Mouse (Mus musculus) midbrain, embryonic 11.5 days (tissue): ENCODE data around the gene Procr. TPM values are rescaled to one million over a fixed set of nuclear protein-coding genes. Genes with fewer than 3 reads are reported as not detected.

Experiments
- ATAC-seq: fragments of 200-750 bp; cut with Nextera tagmentation; 2 replicates; pipeline ENCODE4 v1.8.0; 2017; ENCODE audit warnings: moderate TSS enrichment, moderate library complexity; ENCODE audit not compliant: low FRiP score
- DNase-seq: peaks from one replicate; pipeline ENCODE4 v3.0.0; 2015; ENCODE audit warnings: low spot score; ENCODE audit errors: missing footprints
- H3K27ac ChIP-seq: fragments of 300-500 bp; sonication (generic); 2 replicates; pipeline ENCODE4 v1.5.1; 2014; ENCODE audit warnings: low read depth, low read length
- H3K27me3 ChIP-seq: fragments of 300-500 bp; sonication (generic); 2 replicates; pipeline ENCODE4 v1.6.1; 2014; ENCODE audit warnings: mild to moderate bottlenecking, low read length, moderate library complexity, mixed read lengths; ENCODE audit not compliant: control insufficient read depth, insufficient read depth
- H3K36me3 ChIP-seq: fragments of 300-500 bp; sonication (generic); 2 replicates; pipeline ENCODE4 v1.6.1; 2014; ENCODE audit warnings: mild to moderate bottlenecking, low read length, moderate library complexity, mixed read lengths; ENCODE audit not compliant: control insufficient read depth, insufficient read depth
- H3K4me1 ChIP-seq: fragments of 300-500 bp; sonication (generic); 2 replicates; pipeline ENCODE4 v1.6.1; 2014; ENCODE audit warnings: low read length; ENCODE audit not compliant: control insufficient read depth, insufficient read depth
- H3K4me2 ChIP-seq: fragments of 300-500 bp; sonication (generic); 2 replicates; pipeline ENCODE4 v1.6.1; 2014; ENCODE audit warnings: mild to moderate bottlenecking, moderate library complexity
- H3K4me3 ChIP-seq: fragments of 300-500 bp; sonication (generic); 2 replicates; pipeline ENCODE4 v1.5.1; 2014; ENCODE audit warnings: low read depth, low read length
- H3K9ac ChIP-seq: fragments of 300-500 bp; sonication (generic); 2 replicates; pipeline ENCODE4 v1.6.1; 2014; ENCODE audit warnings: low read length
- H3K9me3 ChIP-seq: fragments of 300-500 bp; sonication (generic); 2 replicates; pipeline ENCODE4 v1.6.1; 2016; ENCODE audit warnings: low read length; ENCODE audit not compliant: control insufficient read depth
- WGBS: fragments of 180-500 bp; shearing (Covaris S2); extraction: QIAGEN DNeasy Blood & Tissue Kit; methylation state at CpG from one replicate; pipeline ENCODE4 v1.1.7; 2014; 5-methylcytosine and 5-hydroxymethylcytosine counted together
- polyA plus RNA-seq: library from polyadenylated mRNA; unstranded; fragments of >200 nt; fragmentation: Nextera tagmentation; extraction: Ambion mirVana; gene quantifications from 2 replicates; pipeline ENCODE4 v1.2.1, GENCODE M21; 2014

Procr gene
- polyA plus RNA-seq, 1 experiment from 2014 or later: 3.2 TPM

- no peak overlapping the region for H3K4me3 ChIP-seq
- H3K4me2 ChIP-seq: no peak overlapping the region
- no peak overlapping the region for H3K9ac ChIP-seq
- no peak overlapping the region for H3K27ac ChIP-seq
- ATAC-seq (no peak), DNase-seq (no peak)
- WGBS: 85% methylated on average over 6 of the region's 6 CpGs
- no peaks in the 10 kb centered on the region for H3K27me3 ChIP-seq
- no peaks in the 10 kb centered on the region for H3K4me1 ChIP-seq
- H3K9me3 ChIP-seq: no peaks in the 10 kb centered on the region
- no peaks in the 10 kb centered on the region for H3K36me3 ChIP-seq
Observed at GRCm38 (mm10) chr2:155784534-155784933, 33.6 kb downstream of the Procr start.

- WGBS: 75% methylated on average over 5 of the region's 5 CpGs
- no peak overlapping the region for H3K4me3 ChIP-seq
- no peaks in the 10 kb centered on the region for H3K36me3 ChIP-seq
- no peaks in the 10 kb centered on the region for H3K9me3 ChIP-seq
- no peak overlapping the region for H3K27ac ChIP-seq
- ATAC-seq (no peak), DNase-seq (no peak)
- no peak overlapping the region for H3K9ac ChIP-seq
- H3K4me2 ChIP-seq: no peak overlapping the region
- no peaks in the 10 kb centered on the region for H3K4me1 ChIP-seq
- no peaks in the 10 kb centered on the region for H3K27me3 ChIP-seq
Observed at GRCm38 (mm10) chr2:155786905-155787304, 36.0 kb downstream of the Procr start.

- Histone ChIP-seq H3K27ac (no peak overlapping the region), H3K9me3 (no peaks in the 10 kb centered on the region), H3K27me3 (no peaks in the 10 kb centered on the region), H3K4me3 (no peak overlapping the region), H3K9ac (no peak overlapping the region), H3K36me3 (no peaks in the 10 kb centered on the region), H3K4me1 (peaks cover 2% of the 10 kb centered on the region; the same call in 1 of the 2 replicates), H3K4me2 (no peak overlapping the region)
- no peak for ATAC-seq
- 82% methylated on average over 18 of the region's 18 CpGs for WGBS
- no peak for DNase-seq
Observed at GRCm38 (mm10) chr2:155787949-155788931, 37.3 kb downstream of the Procr start.

GRCm38 (mm10) chr2:155792899-155793298, 42.0 kb downstream of the Procr start:
- 0 out of 2 replicates have a peak overlapping the region, but pooled peaks have one; percentile 12 for H3K9ac ChIP-seq
- no peaks in the 10 kb centered on the region for H3K36me3 ChIP-seq
- DNase-seq (no peak), ATAC-seq (no peak)
- no peak overlapping the region for H3K4me2 ChIP-seq
- H3K27me3 ChIP-seq: no peaks in the 10 kb centered on the region
- H3K4me3 ChIP-seq: no peak overlapping the region
- WGBS: 31% methylated on average over 12 of the region's 12 CpGs
- no peaks in the 10 kb centered on the region for H3K9me3 ChIP-seq
- H3K4me1 ChIP-seq: peaks cover 2% of the 10 kb centered on the region; the same call in 1 of the 2 replicates
- H3K27ac ChIP-seq: no peak overlapping the region

GRCm38 (mm10) chr2:155794674-155795445, 43.9 kb downstream of the Procr start:
- no peaks in the 10 kb centered on the region for H3K27me3 ChIP-seq
- H3K4me2 ChIP-seq: no peak overlapping the region
- H3K4me1 ChIP-seq: peaks cover 2% of the 10 kb centered on the region; the same call in 1 of the 2 replicates
- no peak overlapping the region for H3K9ac ChIP-seq
- no peaks in the 10 kb centered on the region for H3K9me3 ChIP-seq
- WGBS: 90% methylated on average over 12 of the region's 12 CpGs
- no peaks in the 10 kb centered on the region for H3K36me3 ChIP-seq
- no peak overlapping the region for H3K27ac ChIP-seq
- ATAC-seq: no peak
- H3K4me3 ChIP-seq: no peak overlapping the region
- no peak for DNase-seq

GRCm38 (mm10) chr2:155798613-155799012, 47.7 kb downstream of the Procr start:
- Histone ChIP-seq H3K27me3 (no peaks in the 10 kb centered on the region), H3K4me1 (no peaks in the 10 kb centered on the region), H3K9ac (no peak overlapping the region), H3K4me3 (no peak overlapping the region), H3K27ac (no peak overlapping the region), H3K4me2 (no peak overlapping the region), H3K9me3 (no peaks in the 10 kb centered on the region), H3K36me3 (no peaks in the 10 kb centered on the region)
- 61% methylated on average over 3 of the region's 3 CpGs for WGBS
- no peak for ATAC-seq
- DNase-seq: no peak

GRCm38 (mm10) chr2:155802761-155803160, 51.8 kb downstream of the Procr start:
- Histone ChIP-seq H3K9me3 (no peaks in the 10 kb centered on the region), H3K27me3 (no peaks in the 10 kb centered on the region), H3K4me3 (no peak overlapping the region), H3K4me2 (no peak overlapping the region), H3K4me1 (no peaks in the 10 kb centered on the region), H3K9ac (no peak overlapping the region), H3K27ac (no peak overlapping the region), H3K36me3 (no peaks in the 10 kb centered on the region)
- WGBS: 60% methylated on average over 3 of the region's 3 CpGs
- DNase-seq: no peak
- ATAC-seq: no peak

GRCm38 (mm10) chr2:155804053-155804452, 53.1 kb downstream of the Procr start:
- ATAC-seq (no peak), DNase-seq (no peak)
- H3K9me3 ChIP-seq: no peaks in the 10 kb centered on the region
- 85% methylated on average over 5 of the region's 5 CpGs for WGBS
- no peak overlapping the region for H3K4me2 ChIP-seq
- H3K36me3 ChIP-seq: no peaks in the 10 kb centered on the region
- H3K27ac ChIP-seq: no peak overlapping the region
- H3K27me3 ChIP-seq: no peaks in the 10 kb centered on the region
- no peak overlapping the region for H3K4me3 ChIP-seq
- H3K9ac ChIP-seq: no peak overlapping the region
- no peaks in the 10 kb centered on the region for H3K4me1 ChIP-seq
